Mouse (Mus musculus) testis, adult 2 months (tissue): ENCODE data around the gene Krtap17-1.

Experiments used
- CTCF ChIP-seq: fragments of 200-500 bp; IDR thresholded peaks from 2 replicates; pipeline ENCODE4 v1.5.1; 2012; ENCODE audit warnings: low read depth, mild to moderate bottlenecking, inconsistent platforms, low read length, moderate library complexity; ENCODE audit not compliant: control insufficient read depth, insufficient read depth, insufficient replicate concordance
- POLR2A ChIP-seq: fragments of 200-500 bp; IDR thresholded peaks from 2 replicates; pipeline ENCODE4 v1.6.1; 2012; ENCODE audit warnings: low read depth, mild to moderate bottlenecking, inconsistent platforms, low read length, moderate library complexity; ENCODE audit not compliant: control insufficient read depth

GRCm38 (mm10) chr11:100013691-100014171 is 19.9 kb upstream of the Krtap17-1 start:
- TF ChIP-seq CTCF, result no peak
- TF ChIP-seq POLR2A, result no peak
